Mouse (Mus musculus): Measurements from ENCODE around the gene Qser1.
"Not testable (repeated sequence)": the region's sequence is repeated elsewhere in the genome, so short reads cannot be mapped to it uniquely, and the experiment has no call there.

Gene Qser1

GRCm38 (mm10) chr2:104816371-104816827 is at the start of gene Qser1:
Gene Qser1 (minus strand): TSS chr2:104816760.
- no peak for DNase-seq (ENCODE audit: low spot score)

DNA sequence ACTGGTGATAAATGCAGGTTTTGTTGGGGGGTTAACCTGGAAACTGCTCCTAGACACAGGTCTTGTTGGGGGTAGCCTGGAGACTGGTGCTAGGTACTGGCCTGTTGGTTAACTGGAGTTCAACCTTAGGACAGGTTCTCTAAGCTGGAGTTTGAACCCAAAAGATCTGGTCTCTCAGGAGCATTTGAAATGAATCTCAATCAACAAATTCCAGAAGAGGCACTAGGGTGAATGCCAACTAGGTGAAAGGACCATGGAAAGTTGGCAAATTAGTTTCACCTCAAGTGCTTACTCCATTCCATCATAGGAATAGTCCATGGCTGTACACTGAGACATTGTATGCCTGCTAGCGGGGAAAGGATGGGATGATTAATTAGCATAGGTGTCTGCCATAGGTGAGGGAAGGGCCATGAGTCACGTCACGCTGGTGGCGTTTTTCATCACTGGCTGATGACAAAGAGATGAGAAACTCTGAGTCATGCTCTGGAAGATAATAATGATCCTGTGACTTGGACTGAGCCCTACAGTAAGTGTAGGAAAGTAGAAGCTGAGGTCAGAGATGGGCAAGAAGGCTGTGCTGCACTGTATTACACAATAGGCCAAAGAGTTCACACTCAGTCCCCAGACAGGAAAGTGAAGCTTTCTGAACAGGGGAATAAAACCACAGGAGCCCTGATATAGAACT is 47.8 kb upstream of the Qser1 start:
- no peak for DNase-seq (ENCODE audit: low spot score)

GRCm38 (mm10) chr2:104860426-104860825 is 43.9 kb upstream of the Qser1 start:
- no peak for DNase-seq (ENCODE audit: low spot score)

DNA sequence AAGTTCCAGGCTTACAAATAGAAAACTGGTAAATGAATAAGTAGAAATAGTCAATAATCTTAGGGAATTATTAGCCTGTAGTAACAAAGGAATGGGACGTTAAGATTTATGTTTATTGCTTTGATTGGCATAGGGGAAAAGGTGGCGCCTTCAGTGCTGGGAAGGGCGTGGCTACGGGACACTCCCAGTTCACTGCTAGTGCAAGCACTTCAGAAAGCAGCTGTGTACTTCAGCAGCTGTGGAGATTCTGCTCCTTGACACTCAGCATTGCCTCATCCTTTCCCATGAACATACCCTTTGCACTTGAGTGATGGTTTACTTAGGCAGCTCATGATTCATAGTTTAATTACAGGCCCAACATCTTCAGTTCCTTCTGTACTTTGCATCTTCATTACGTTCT is 42.5 kb upstream of the Qser1 start:
- no peak for DNase-seq (ENCODE audit: low spot score)

DNA sequence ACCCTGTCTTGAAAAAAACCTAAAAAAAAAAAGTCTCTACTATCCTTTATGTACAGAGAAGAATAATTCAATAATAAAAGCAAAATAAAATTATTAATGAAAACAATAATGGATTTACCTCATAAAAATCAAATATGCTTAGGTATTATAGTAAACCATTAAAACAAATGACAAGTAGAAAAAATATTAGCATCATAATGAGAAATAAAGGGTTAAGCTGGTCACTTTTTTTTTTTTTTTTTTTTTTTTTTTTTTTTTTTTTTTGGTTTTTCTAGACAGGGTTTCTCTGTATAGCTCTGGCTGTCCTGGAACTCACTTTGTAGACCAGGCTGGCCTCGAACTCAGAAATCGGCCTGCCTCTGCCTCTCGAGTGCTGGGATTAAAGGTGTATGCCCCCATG is 41.5 kb upstream of the Qser1 start:
- DNase-seq (ENCODE audit: low spot score): not testable (repeated sequence)

DNA sequence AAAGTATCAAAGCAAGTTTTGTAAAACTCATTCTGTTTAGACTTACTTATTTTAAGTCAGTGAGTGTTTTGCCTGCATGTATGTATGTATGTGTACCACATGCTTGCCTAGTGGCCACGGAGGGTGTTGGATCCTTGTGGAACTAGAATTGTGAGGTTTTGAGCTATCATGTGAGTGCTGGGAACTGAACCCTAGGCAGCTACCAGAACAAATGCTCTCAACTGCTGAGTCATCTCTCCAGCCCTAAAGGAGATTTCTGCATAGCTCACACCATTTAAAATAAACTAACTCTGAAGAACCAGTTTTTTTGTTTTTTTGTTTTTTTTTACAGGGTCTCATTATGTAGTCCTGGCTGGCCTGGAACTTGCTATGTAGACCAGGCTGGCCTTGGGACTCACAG is 39.7 kb upstream of the Qser1 start:
- DNase-seq (ENCODE audit: low spot score): no peak

DNA sequence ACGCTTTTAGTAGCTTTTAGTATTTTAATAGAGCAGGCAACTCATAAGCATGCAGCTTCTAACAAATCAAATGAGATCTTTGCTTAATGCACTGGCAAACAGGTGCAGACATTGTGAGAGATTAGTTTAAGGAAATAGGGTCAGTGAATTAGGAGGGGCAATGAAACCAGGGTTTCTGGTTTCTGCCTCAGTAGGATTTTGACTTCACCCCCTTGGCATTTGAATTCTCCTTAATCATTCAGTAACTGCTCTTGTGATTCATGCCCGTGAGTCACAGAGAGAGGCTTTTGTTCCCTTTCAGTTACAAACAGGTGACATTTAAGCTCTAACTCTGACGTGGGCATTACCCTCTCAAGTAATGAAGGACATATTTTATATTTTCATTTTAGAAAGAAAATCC is 39.2 kb upstream of the Qser1 start:
- no peak for DNase-seq (ENCODE audit: low spot score)

DNA sequence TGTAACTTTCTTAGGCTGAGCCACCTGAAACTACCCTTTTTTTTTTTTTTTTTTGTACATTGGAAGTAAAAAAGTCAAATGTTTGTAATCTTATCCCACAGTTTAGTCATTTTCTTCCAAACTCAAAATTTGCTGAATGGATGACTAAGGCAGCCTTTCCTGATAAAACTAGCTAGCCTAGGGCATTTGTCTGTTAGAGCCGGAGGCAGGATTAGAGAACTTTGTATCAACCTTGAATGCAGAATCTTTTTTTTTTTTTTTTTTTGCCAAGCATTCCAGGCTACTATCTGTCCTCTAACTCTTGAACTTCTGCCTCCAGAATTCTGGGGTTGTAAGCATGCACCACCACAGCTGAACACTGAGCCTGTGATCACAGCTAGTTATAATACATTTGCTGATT is 38.3 kb upstream of the Qser1 start:
- DNase-seq (ENCODE audit: low spot score): no peak

GRCm38 (mm10) chr2:104852546-104852945 is 36.0 kb upstream of the Qser1 start:
- DNase-seq (ENCODE audit: low spot score): no peak

- DNase-seq (ENCODE audit: low spot score): no peak
Measured at GRCm38 (mm10) chr2:104851686-104852085, 35.1 kb upstream of the Qser1 start.

GRCm38 (mm10) chr2:104849991-104850359 is 33.4 kb upstream of the Qser1 start:
- no peak for DNase-seq (ENCODE audit: low spot score)

DNA sequence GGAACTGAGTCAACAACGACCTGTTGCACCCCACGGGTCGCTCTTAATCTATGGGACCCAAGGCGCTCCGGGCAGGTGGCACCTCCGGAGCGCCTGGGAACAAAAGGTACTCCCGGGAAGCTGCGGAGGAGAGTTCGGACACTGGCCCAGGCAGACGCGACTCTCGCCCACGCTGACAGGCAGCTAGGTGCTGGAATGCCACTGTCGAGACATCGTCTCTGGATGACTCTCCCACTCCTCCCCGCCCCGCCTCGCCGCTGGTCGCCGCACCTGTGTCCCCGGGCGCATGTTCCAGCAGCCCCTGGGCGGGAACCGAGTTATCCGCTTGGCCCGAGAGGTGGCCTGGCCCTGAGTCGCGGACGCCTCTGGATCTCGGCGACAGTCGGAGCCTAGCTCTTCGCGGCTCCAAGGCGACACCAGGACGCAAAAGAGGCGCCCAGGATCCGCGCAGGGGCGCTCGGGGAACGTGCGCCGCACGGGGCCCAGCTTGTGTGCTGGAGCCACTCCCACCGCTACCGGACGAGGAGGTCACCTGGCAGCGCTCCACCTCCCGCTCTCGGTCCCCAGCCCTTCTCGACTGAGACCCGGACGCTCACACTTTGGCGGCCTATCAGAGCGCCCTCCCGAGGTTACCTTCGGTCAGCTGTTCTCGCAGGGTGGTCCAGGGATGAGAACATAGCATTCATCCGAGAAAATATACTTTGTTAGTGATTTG is 32.9 kb upstream of the Qser1 start, which contains the start of gene Prrg4:
TSS of gene Prrg4 (minus strand) at position 601 of the 715 bp plus-strand sequence.
- peak; percentile 69 for DNase-seq (ENCODE audit: low spot score)

DNA sequence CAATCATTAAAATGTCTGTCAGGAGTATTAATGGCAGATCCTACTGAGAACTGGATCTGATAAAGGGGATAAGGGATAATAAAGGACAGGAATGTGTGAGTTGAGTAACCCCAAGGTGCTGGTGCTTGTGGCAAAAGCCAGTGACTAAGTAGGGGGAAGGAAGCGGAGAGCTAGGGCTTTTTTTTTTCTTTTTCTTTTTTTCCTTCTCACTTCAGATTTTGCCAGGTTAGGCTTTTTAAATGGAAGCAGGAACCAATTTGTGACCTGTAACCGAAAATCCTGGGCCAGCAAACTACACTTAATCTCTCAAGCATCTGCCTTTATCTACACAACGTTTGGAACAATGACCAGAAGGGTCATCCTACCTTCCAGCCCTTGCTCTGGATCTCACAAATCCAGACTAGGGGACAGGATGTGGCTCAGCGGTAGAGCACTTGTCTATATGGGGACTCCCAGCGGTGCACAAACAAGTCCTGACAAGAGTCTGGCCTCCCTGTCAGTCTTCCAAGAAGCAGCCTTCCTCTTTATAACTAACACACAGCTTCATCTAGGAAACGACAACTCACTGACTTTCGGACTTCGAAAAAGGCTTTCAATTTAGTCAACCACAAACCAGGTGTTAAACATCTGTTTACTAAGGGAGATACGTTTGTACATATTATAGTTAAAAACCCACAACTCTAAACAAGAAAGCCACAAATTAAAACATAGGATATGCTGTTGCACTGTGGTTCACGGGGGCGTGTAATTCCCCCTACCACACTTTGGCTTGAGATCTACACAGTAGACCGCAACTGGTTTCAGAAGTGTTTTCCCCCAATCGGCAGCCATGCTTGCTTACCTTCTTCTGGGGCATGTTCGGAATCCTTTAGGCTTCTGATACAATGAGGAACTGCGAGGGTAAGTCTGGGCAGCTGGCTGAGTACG is 31.9 kb upstream of the Qser1 start:
- no peak for DNase-seq (ENCODE audit: low spot score)

DNA sequence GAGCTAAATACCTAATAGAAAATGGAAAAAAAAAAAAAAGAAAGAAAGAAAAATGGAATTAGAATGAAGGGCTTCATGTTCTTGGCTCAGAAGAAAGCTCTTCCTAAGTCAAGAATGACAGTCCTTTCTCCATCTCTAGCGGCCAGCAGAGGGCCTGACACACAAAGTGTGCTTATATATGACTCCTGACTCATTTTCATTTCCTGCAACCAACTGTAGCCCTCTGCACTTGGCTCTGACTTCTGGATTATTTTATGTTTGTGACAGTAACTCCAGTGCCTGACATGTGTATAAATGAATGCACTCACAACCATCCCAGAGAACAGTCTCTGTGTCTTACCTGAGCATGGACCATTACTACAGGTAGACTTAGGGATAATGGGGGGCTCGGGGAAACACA is 31.1 kb upstream of the Qser1 start:
- no peak for DNase-seq (ENCODE audit: low spot score)

GRCm38 (mm10) chr2:104846638-104847414 is 30.3 kb upstream of the Qser1 start:
- no peak for DNase-seq (ENCODE audit: low spot score)

DNA sequence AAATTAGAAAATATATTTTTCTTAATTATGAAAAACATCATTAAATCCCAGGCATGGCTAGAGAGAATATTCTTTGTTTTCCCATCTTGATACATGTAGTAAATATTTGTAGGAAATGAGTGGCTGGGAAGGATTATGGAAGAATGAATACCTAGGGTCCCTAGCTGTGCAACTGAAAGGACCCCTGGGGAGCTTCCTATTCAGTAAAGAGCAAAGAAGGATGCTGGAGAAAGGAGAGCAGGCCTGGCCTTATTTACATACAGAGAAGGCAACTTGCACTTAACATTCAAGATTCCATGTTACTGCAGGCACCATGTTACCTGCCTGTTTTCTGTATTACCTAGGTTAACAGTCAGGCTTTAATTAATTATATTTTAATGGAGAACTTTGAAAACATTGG is 26.0 kb upstream of the Qser1 start:
- no peak for DNase-seq (ENCODE audit: low spot score)

GRCm38 (mm10) chr2:104841736-104842135 is 25.2 kb upstream of the Qser1 start:
- no peak for DNase-seq (ENCODE audit: low spot score)

DNA sequence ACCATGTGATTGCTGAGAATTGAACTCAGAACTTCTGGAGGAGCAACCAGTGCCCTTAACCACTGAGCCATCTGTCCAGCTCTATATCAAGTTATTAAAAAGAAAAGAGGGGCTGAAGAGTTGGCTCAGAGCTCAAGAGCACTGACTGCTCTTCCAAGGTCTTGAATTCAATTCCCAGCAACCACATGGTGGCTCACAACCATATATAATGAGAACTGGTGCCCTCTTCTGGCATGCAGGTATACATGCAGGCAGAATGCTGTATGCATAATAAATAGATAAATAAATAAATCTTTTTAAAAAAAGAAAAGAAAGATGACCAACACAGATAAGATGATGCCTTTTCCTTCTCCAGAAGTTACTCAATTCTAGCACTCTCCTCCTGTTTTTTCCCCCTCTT is 24.4 kb upstream of the Qser1 start:
- DNase-seq (ENCODE audit: low spot score): no peak

GRCm38 (mm10) chr2:104832486-104832885 is 15.9 kb upstream of the Qser1 start:
- DNase-seq (ENCODE audit: low spot score): no peak

DNA sequence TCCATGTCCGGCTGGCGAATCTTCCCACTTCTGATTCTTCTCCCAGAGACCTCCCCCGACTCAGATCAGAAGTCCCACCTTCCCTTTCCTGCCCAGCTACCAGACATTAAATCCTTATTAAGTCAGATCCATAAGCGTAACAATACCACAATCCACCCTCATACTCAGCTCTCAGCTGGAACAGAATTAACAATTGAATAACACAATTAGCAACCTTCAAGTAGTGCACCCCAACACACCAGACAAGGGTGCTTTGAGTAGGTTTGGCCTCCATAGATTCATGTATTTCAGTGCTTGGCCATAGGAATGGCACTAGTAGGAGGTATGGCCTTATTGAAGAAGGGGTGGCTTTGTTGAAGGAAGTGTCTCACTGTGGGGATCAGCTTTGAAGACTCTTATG is 9.6 kb upstream of the Qser1 start:
- DNase-seq (ENCODE audit: low spot score): no peak

DNA sequence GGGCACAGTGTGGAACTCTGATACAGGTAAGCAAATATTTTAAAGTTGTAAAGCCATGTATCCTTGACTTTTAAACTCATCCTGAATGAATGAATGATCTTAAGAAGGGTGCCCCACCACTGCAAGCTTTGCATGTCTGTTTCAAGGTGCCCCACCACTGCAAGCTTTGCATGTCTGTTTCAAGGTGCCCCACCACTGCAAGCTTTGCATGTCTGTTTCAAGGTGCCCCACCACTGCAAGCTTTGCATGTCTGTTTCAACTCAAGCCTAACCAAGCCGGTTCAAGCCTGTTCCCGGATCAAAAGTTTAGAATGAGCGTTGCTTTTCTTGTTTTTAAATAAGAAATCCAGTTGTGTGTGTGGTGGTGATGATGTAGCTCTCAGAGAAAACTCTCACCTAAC is 2.2 kb upstream of the Qser1 start:
- not testable (repeated sequence) for DNase-seq (ENCODE audit: low spot score)
